Comparison of ENCODE assay signal across 8 mouse cellular contexts in the genomic region with DNA sequence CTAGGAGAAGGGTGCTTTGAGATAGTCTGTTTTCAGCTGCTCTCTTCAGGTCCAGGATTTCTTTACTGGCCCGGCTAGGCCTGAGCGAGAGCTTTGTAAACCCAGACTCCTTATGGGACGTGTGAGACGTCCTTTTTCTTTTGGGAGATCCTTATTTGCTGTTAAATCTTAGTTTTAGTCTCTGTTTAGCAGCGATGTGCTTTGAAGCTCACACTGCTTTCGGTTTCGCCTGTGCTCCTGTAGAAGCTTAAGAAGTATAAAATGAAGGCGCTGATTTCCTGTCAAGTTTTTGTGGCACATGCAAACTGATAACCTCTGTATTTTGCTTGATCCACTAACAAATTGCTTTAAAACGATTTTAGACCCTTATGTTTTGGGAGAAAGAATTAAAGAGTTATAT. TPM values are rescaled to one million over a fixed set of nuclear protein-coding genes. Genes with fewer than 3 reads are reported as not detected.
DNase-seq lines count a peak whose midpoint lies in the region; ATAC-seq and TF ChIP-seq lines count a peak whose summit lies in the region.

No protein-coding gene starts in this region.

- no peak for DNase-seq in heart, adult 2 months
- DNase-seq in heart, postnatal 10 days, result no peak
- no peak for DNase-seq in forebrain, postnatal 0 days
- no peak for DNase-seq in left cerebral cortex, adult 9 months (ENCODE audit: low spot score in 2 of 2)
- no peak for DNase-seq in left cerebral cortex, adult 8-10 months (ENCODE audit: low spot score in 2 of 2)

- TF ChIP-seq CTCF in heart, adult 2 months (IDR thresholded peaks at IDR 0.05), result no peak
- no peak for TF ChIP-seq CTCF in forebrain, postnatal 0 days (IDR thresholded peaks at IDR 0.05; ENCODE audit: low read depth)

- peaks cover 6% of the 10 kb centered on the region; the same call in 1 of the 2 replicates for H3K79me2 ChIP-seq in heart, adult 2 months (replicated peaks; ENCODE audit: control insufficient read depth, insufficient read depth, low read length)

- peak overlapping the region; percentile 55 for H3K4me2 ChIP-seq in forebrain, postnatal 0 days (ENCODE audit: low read depth)

- peak; percentile 51 for ATAC-seq in CD4-positive, CD25-positive, alpha-beta regulatory T cell, adult 4 months
- ATAC-seq in forebrain, postnatal 0 days, result no peak
- ATAC-seq in megakaryocyte, adult 5-6 weeks (ENCODE audit: poor library complexity, severe bottlenecking), result peak; percentile 11; the same call in 1 of the 2 replicates
- no peak for ATAC-seq in monocyte, adult 5-6 weeks (replicated peaks; ENCODE audit: insufficient number of reproducible peaks, low FRiP score, low TSS enrichment, poor library complexity, severe bottlenecking)

- TF ChIP-seq POLR2A in heart, adult 2 months (IDR thresholded peaks at IDR 0.05; ENCODE audit: insufficient read depth, low read depth, low read length), result no peak

- peaks cover 3% of the 10 kb centered on the region; the same call in 1 of the 2 replicates for H3K4me1 ChIP-seq in heart, adult 2 months (ENCODE audit: control insufficient read depth, insufficient read depth, low read length)
- no peaks in the 10 kb centered on the region for H3K4me1 ChIP-seq in forebrain, postnatal 0 days (ENCODE audit: insufficient read depth)

- no peaks in the 10 kb centered on the region for H3K9me3 ChIP-seq in forebrain, postnatal 0 days (ENCODE audit: low read length)

- H3K27ac ChIP-seq in heart, adult 2 months, result peak overlapping the region; percentile 81
- peak overlapping the region; percentile 68 for H3K27ac ChIP-seq in forebrain, postnatal 0 days (ENCODE audit: low read depth, low read length)

- under 1% methylated on average over 9 of the region's 9 CpGs for WGBS in heart, adult 2 months
- WGBS in forebrain, postnatal 0 days, result 4% methylated on average over 9 of the region's 9 CpGs

- peak overlapping the region; percentile 90 for H3K9ac ChIP-seq in heart, adult 2 months (ENCODE audit: low read depth, low read length)
- peak overlapping the region; percentile 85 for H3K9ac ChIP-seq in forebrain, postnatal 0 days

- no peaks in the 10 kb centered on the region for H3K27me3 ChIP-seq in heart, adult 2 months (ENCODE audit: control insufficient read depth, insufficient read depth, low read length)
- H3K27me3 ChIP-seq in forebrain, postnatal 0 days (ENCODE audit: insufficient read depth, low read length), result no peaks in the 10 kb centered on the region

- peaks cover 10% of the 10 kb centered on the region for H3K36me3 ChIP-seq in heart, adult 2 months (ENCODE audit: control insufficient read depth, insufficient read depth, low read length)
- H3K36me3 ChIP-seq in forebrain, postnatal 0 days (ENCODE audit: insufficient read depth), result peaks cover 29% of the 10 kb centered on the region

- H3K4me3 ChIP-seq in heart, adult 2 months, result peak overlapping the region; percentile 86
- peak overlapping the region; percentile 80 for H3K4me3 ChIP-seq in forebrain, postnatal 0 days (ENCODE audit: low read depth, low read length)

- no peak for TF ChIP-seq EP300 in heart, adult 2 months (IDR thresholded peaks at IDR 0.05; ENCODE audit: insufficient read depth, low read depth, low read length)

- intact Hi-C loops in heart, adult 2 months (cut with DNase I), result loop anchor here (2.0 to 10.0 kb wide), 3 partner anchors 15 to 661 kb away; a partner anchor contains a TSS
- intact Hi-C loops in heart, postnatal 10 days (cut with DNase I), result loop anchor here (2.0 to 10.0 kb wide), 2 partner anchors 17 to 659 kb away; a partner anchor contains a TSS

RNA-seq across cellular contexts. Expression of a gene that starts 0.5 kb away (rescaled TPM):
- 10 to 100 TPM; 54.4 to 58.8 TPM for total RNA-seq in heart, adult 2 months (2021)
- 33.5 and 60.0 TPM in 2 replicates for polyA plus RNA-seq in heart, adult 2 months (2012; rRNA removed)
- total RNA-seq in heart, postnatal 10 days (2021), result 10 to 100 TPM; 58.0 to 61.5 TPM
- polyA plus RNA-seq in CD4-positive, CD25-positive, alpha-beta regulatory T cell, adult 4 months (2017; shearing (Covaris generic)), result 100 to 1,000 TPM; 145 to 178 TPM
- total RNA-seq in forebrain, postnatal 0 days (2014; rRNA removed), result 88.8 and 103 TPM in 2 replicates
- polyA plus RNA-seq in forebrain, postnatal 0 days (2015; fragmentation: Nextera tagmentation; extraction: Ambion mirVana), result 181 and 221 TPM in 2 replicates
- total RNA-seq in megakaryocyte, adult 5-6 weeks (2015), result 121 and 143 TPM in 2 replicates
- 92.6 and 98.2 TPM in 2 replicates for total RNA-seq in megakaryocyte, adult 5-6 weeks (2017)
- 97.1 to 190 TPM (median 152 TPM) in 3 replicates for total RNA-seq in monocyte, adult 5-6 weeks (2017)
- 10 to 100 TPM; 58.9 to 67.1 (median 64.5) TPM for total RNA-seq in left cerebral cortex, adult 8-10 months (2022)

RNA-seq across cellular contexts. Expression of a gene that starts 0.6 kb away (rescaled TPM):
- 10 to 100 TPM; 40.1 to 42.3 TPM for total RNA-seq in heart, adult 2 months (2021)
- 10.4 and 17.9 TPM in 2 replicates for polyA plus RNA-seq in heart, adult 2 months (2012; rRNA removed)
- total RNA-seq in heart, postnatal 10 days (2021), result 10 to 100 TPM; 43.7 to 51.0 TPM
- polyA plus RNA-seq in CD4-positive, CD25-positive, alpha-beta regulatory T cell, adult 4 months (2017; shearing (Covaris generic)), result 100 to 1,000 TPM; 120 to 137 TPM
- total RNA-seq in forebrain, postnatal 0 days (2014; rRNA removed), result 36.1 and 45.9 TPM in 2 replicates
- 114 and 124 TPM in 2 replicates for polyA plus RNA-seq in forebrain, postnatal 0 days (2015; fragmentation: Nextera tagmentation; extraction: Ambion mirVana)
- 54.7 and 55.8 TPM in 2 replicates for total RNA-seq in megakaryocyte, adult 5-6 weeks (2015)
- total RNA-seq in megakaryocyte, adult 5-6 weeks (2017), result 75.8 and 101 TPM in 2 replicates
- total RNA-seq in monocyte, adult 5-6 weeks (2017), result 66.2 to 102 TPM (median 90.5 TPM) in 3 replicates
- 10 to 100 TPM; 24.0 to 29.4 (median 26.8) TPM for total RNA-seq in left cerebral cortex, adult 8-10 months (2022)

RNA-seq across cellular contexts. Expression of a gene that starts 16.4 kb away (rescaled TPM):
- 10 to 100 TPM; 11.5 to 12.3 TPM for total RNA-seq in heart, adult 2 months (2021)
- 3.6 and 9.1 TPM in 2 replicates for polyA plus RNA-seq in heart, adult 2 months (2012; rRNA removed)
- 10 to 100 TPM; 11.2 to 13.9 TPM for total RNA-seq in heart, postnatal 10 days (2021)
- polyA plus RNA-seq in CD4-positive, CD25-positive, alpha-beta regulatory T cell, adult 4 months (2017; shearing (Covaris generic)), result 10 to 100 TPM; 29.5 to 38.4 TPM
- total RNA-seq in forebrain, postnatal 0 days (2014; rRNA removed), result 15.6 and 18.5 TPM in 2 replicates
- polyA plus RNA-seq in forebrain, postnatal 0 days (2015; fragmentation: Nextera tagmentation; extraction: Ambion mirVana), result 22.7 and 29.1 TPM in 2 replicates
- 4.6 and 4.7 TPM in 2 replicates for total RNA-seq in megakaryocyte, adult 5-6 weeks (2015)
- 6.9 and 7.8 TPM in 2 replicates for total RNA-seq in megakaryocyte, adult 5-6 weeks (2017)
- total RNA-seq in monocyte, adult 5-6 weeks (2017), result 3.8 to 8.8 TPM (median 5.2 TPM) in 3 replicates
- total RNA-seq in left cerebral cortex, adult 8-10 months (2022), result 10 to 100 TPM; 23.1 to 26.6 (median 24.7) TPM

Comparison
In these comparisons a context has a peak if more than half of its experiments do, and no peak if none do; other contexts are left out.
1. ATAC-seq: peak in CD4-positive, CD25-positive, alpha-beta regulatory T cell, adult 4 months (single experiment) and megakaryocyte, adult 5-6 weeks (single experiment); none in forebrain, postnatal 0 days (single experiment) and monocyte, adult 5-6 weeks (single experiment).